Mouse (Mus musculus): ENCODE measurements around the gene Sestd1.

Gene Sestd1

GRCm38 (mm10) chr2:77177472-77177871, 102.9 kb downstream of the Sestd1 start:
- in situ Hi-C loops (cut with MboI; ENCODE audit: unreplicated experiment in 2 of 2) = no loop called here

GRCm38 (mm10) chr2:77176413-77176812, 104.0 kb downstream of the Sestd1 start:
- in situ Hi-C loops (cut with MboI; ENCODE audit: unreplicated experiment in 2 of 2) = no loop called here

GRCm38 (mm10) chr2:77175411-77175810, 105.0 kb downstream of the Sestd1 start:
- in situ Hi-C loops (cut with MboI; ENCODE audit: unreplicated experiment in 2 of 2) = no loop called here

GRCm38 (mm10) chr2:77174313-77174712, 106.1 kb downstream of the Sestd1 start:
- in situ Hi-C loops (cut with MboI; ENCODE audit: unreplicated experiment in 2 of 2) = no loop called here

- in situ Hi-C loops (cut with MboI; ENCODE audit: unreplicated experiment in 2 of 2) = no loop called here
Measured at GRCm38 (mm10) chr2:77173821-77174220, 106.6 kb downstream of the Sestd1 start.

GRCm38 (mm10) chr2:77173366-77173765, 107.0 kb downstream of the Sestd1 start:
- in situ Hi-C loops (cut with MboI; ENCODE audit: unreplicated experiment in 2 of 2) = no loop called here

- in situ Hi-C loops (cut with MboI; ENCODE audit: unreplicated experiment in 2 of 2) = no loop called here
Measured at GRCm38 (mm10) chr2:77172241-77172671, 108.1 kb downstream of the Sestd1 start.

GRCm38 (mm10) chr2:77171444-77172240, 108.8 kb downstream of the Sestd1 start:
- in situ Hi-C loops (cut with MboI; ENCODE audit: unreplicated experiment in 2 of 2) = no loop called here

GRCm38 (mm10) chr2:77170633-77171105, 109.7 kb downstream of the Sestd1 start, which contains the start of gene Ccdc141:
TSS of gene Ccdc141 (minus strand) at chr2:77170636.
- in situ Hi-C loops (cut with MboI; ENCODE audit: unreplicated experiment in 2 of 2) = no loop called here

GRCm38 (mm10) chr2:77169916-77170632, 110.3 kb downstream of the Sestd1 start:
- in situ Hi-C loops (cut with MboI; ENCODE audit: unreplicated experiment in 2 of 2) = no loop called here

GRCm38 (mm10) chr2:77169218-77169617, 111.2 kb downstream of the Sestd1 start:
- in situ Hi-C loops (cut with MboI; ENCODE audit: unreplicated experiment in 2 of 2) = no loop called here

GRCm38 (mm10) chr2:77168781-77169180, 111.6 kb downstream of the Sestd1 start:
- in situ Hi-C loops (cut with MboI; ENCODE audit: unreplicated experiment in 2 of 2) = no loop called here

GRCm38 (mm10) chr2:77168081-77168685, 112.2 kb downstream of the Sestd1 start:
- in situ Hi-C loops (cut with MboI; ENCODE audit: unreplicated experiment in 2 of 2) = no loop called here

GRCm38 (mm10) chr2:77166366-77166765, 114.0 kb downstream of the Sestd1 start:
- in situ Hi-C loops (cut with MboI; ENCODE audit: unreplicated experiment in 2 of 2) = no loop called here

- in situ Hi-C loops (cut with MboI; ENCODE audit: unreplicated experiment in 2 of 2) = no loop called here
Measured at GRCm38 (mm10) chr2:77164662-77165061, 115.7 kb downstream of the Sestd1 start.

GRCm38 (mm10) chr2:77163381-77163780, 117.0 kb downstream of the Sestd1 start:
- in situ Hi-C loops (cut with MboI; ENCODE audit: unreplicated experiment in 2 of 2) = no loop called here

GRCm38 (mm10) chr2:77162135-77162534, 118.3 kb downstream of the Sestd1 start:
- in situ Hi-C loops (cut with MboI; ENCODE audit: unreplicated experiment in 2 of 2) = no loop called here

- in situ Hi-C loops (cut with MboI; ENCODE audit: unreplicated experiment in 2 of 2) = no loop called here
Measured at GRCm38 (mm10) chr2:77157546-77157945, 122.8 kb downstream of the Sestd1 start.

- in situ Hi-C loops (cut with MboI; ENCODE audit: unreplicated experiment in 2 of 2) = no loop called here
Measured at GRCm38 (mm10) chr2:77154080-77154479, 126.3 kb downstream of the Sestd1 start.

- in situ Hi-C loops (cut with MboI; ENCODE audit: unreplicated experiment in 2 of 2) = no loop called here
Measured at GRCm38 (mm10) chr2:77151255-77151654, 129.1 kb downstream of the Sestd1 start.

- in situ Hi-C loops (cut with MboI; ENCODE audit: unreplicated experiment in 2 of 2) = no loop called here
Measured at GRCm38 (mm10) chr2:77149576-77149975, 130.8 kb downstream of the Sestd1 start.

Data from v-Abl transformed pro-B cells (cell line).